Mouse (Mus musculus) lung, postnatal 0 days (tissue): Measurements from ENCODE around the gene Tex9.

Experiments
- CTCF ChIP-seq: IDR thresholded peaks from 2 replicates; pipeline ENCODE4 v1.5.1; 2016; ENCODE audit warnings: antibody characterized with exemption, mild to moderate bottlenecking
- EP300 ChIP-seq: IDR thresholded peaks from 2 replicates; pipeline ENCODE4 v1.6.1; 2016; ENCODE audit warnings: antibody characterized with exemption, mild to moderate bottlenecking, control low read depth

DNA sequence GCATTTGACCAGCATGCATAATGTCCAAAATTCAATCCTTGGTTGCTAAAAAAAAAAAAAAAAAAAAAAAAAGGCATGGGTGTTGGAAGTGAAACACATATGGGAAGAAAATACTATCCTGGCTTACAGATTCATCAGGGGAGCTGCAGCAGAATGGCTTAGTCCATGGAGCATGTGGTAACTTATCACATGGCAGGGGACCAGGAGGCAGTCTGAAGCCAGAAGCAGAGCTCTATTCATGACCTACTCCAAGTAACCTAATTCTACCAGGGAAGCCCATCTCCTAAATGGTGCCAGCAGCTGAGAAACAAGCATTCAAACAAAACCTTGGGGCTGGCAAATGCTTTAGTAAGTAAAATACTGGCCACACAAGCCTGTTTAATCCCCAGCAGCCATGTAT lies 27.2 kb upstream of the Tex9 start:
- TF ChIP-seq EP300 (no peak), CTCF (no peak)
